In the genomic region with DNA sequence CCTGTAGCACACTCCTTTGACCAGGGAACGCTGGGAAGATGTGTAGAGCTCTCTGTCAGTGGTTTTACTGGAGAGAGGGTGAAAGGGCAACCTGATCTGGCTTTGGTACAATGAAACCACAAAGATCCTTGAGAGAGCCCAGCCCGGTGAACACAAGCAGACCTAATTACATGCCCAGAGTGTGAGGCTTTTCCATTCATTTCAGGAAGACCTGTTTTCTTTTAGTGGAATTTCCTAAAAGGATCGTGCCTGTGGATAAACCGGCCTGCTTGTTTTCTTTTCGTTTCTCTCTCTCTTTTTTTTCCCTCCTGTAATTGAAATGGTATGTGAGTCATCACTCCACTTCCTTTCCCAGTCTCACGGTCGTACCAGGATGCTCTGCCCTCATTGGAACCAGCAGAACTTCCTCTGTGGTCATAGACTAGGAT, we compare ENCODE assay signal across 10 mouse cellular contexts.
DNase-seq lines count a peak whose midpoint lies in the region; ATAC-seq and TF ChIP-seq lines count a peak whose summit lies in the region.
"Had no signal": no experiment of that assay in that cellular context is flagged by ENCODE, and none has a peak within 500 bp of the region (broad histone marks: within the 10 kb centered on the region; RNA-seq: fewer than 3 reads in every experiment).

No protein-coding gene starts in this region.

- no peaks in the 10 kb centered on the region for H3K36me3 ChIP-seq in midbrain, embryonic 10.5 days
- no peaks in the 10 kb centered on the region for H3K36me3 ChIP-seq in midbrain, embryonic 11.5 days (ENCODE audit: control insufficient read depth, insufficient read depth, low read length)
- no peaks in the 10 kb centered on the region for H3K36me3 ChIP-seq in heart, embryonic 14.5 days (ENCODE audit: control insufficient read depth, insufficient read depth, low read length)
- H3K36me3 ChIP-seq in myocyte (ENCODE audit: control insufficient read depth, insufficient read depth): peaks cover 11% of the 10 kb centered on the region
- H3K36me3 ChIP-seq: midbrain, embryonic 13.5 days had no signal

- no peak for TF ChIP-seq POLR2A in myocyte (IDR thresholded peaks at IDR 0.05; ENCODE audit: insufficient read length, low read depth)
- TF ChIP-seq POLR2A in cerebellum, adult 2 months (IDR thresholded peaks at IDR 0.05; ENCODE audit: borderline replicate concordance, insufficient read depth, low read length): no peak

- peaks cover 16% of the 10 kb centered on the region for H3K4me1 ChIP-seq in midbrain, embryonic 10.5 days
- no peaks in the 10 kb centered on the region for H3K4me1 ChIP-seq in midbrain, embryonic 11.5 days (ENCODE audit: control insufficient read depth, insufficient read depth, low read length)
- no peaks in the 10 kb centered on the region for H3K4me1 ChIP-seq in heart, embryonic 14.5 days (ENCODE audit: control insufficient read depth in 2 of 2, insufficient read depth in 2 of 2, low read length in 2 of 2)
- no peaks in the 10 kb centered on the region for H3K4me1 ChIP-seq in cerebellum, adult 2 months (ENCODE audit: control insufficient read depth, insufficient read depth, low read length)

- no peak overlapping the region for H3ac ChIP-seq in myocyte (ENCODE audit: control insufficient read depth, insufficient read length)

- 6% methylated on average over 7 of the region's 7 CpGs for WGBS in midbrain, embryonic 10.5 days
- 12% methylated on average over 7 of the region's 7 CpGs for WGBS in midbrain, embryonic 11.5 days
- 26% methylated on average over 7 of the region's 7 CpGs for WGBS in heart, embryonic 14.5 days
- WGBS in cerebellum, adult 2 months: 43% methylated on average over 7 of the region's 7 CpGs

- no peaks in the 10 kb centered on the region for H3K79me2 ChIP-seq in myocyte (ENCODE audit: control insufficient read depth, insufficient read depth)

- H3K27me3 ChIP-seq in midbrain, embryonic 10.5 days (ENCODE audit: low read depth, poor library complexity, severe bottlenecking): peaks cover 86% of the 10 kb centered on the region
- peaks cover 62% of the 10 kb centered on the region for H3K27me3 ChIP-seq in midbrain, embryonic 11.5 days (ENCODE audit: control insufficient read depth, insufficient read depth, low read length)
- no peaks in the 10 kb centered on the region for H3K27me3 ChIP-seq in heart, embryonic 14.5 days (ENCODE audit: control insufficient read depth, insufficient read depth, low read length)
- no peaks in the 10 kb centered on the region for H3K27me3 ChIP-seq in myocyte (ENCODE audit: control insufficient read depth, insufficient read depth, insufficient read length)
- H3K27me3 ChIP-seq in cerebellum, adult 2 months (ENCODE audit: control insufficient read depth, insufficient read depth, low read length): no peaks in the 10 kb centered on the region

- no peak overlapping the region for H3K4me2 ChIP-seq in midbrain, embryonic 11.5 days
- H3K4me2 ChIP-seq in heart, embryonic 14.5 days (ENCODE audit: low read length): no peak overlapping the region
- peak overlapping the region; percentile 70 for H3K4me2 ChIP-seq in myocyte (ENCODE audit: low read depth)
- H3K4me2 ChIP-seq: midbrain, embryonic 13.5 days had no signal

- TF ChIP-seq CTCF in cerebellum, adult 2 months (IDR thresholded peaks at IDR 0.05; ENCODE audit: borderline replicate concordance, insufficient read depth, low read depth, low read length): no peak

- peak; percentile 1 to 2 for DNase-seq in adrenal gland, postnatal 36 days
- no peak for DNase-seq in adrenal gland, postnatal 14 days
- peak; percentile 39 for DNase-seq in midbrain, embryonic 10.5 days (ENCODE audit: low spot score)
- DNase-seq in midbrain, embryonic 11.5 days (ENCODE audit: low spot score, missing footprints): no peak
- no peak for DNase-seq in cerebellum, adult 2 months
- no peak for DNase-seq in lung, postnatal 25 days (ENCODE audit: low spot score)
- DNase-seq: B cell, adult 2 months had no signal

- no peak overlapping the region for H3K4me3 ChIP-seq in midbrain, embryonic 10.5 days
- H3K4me3 ChIP-seq in midbrain, embryonic 11.5 days (ENCODE audit: low read depth, low read length): no peak overlapping the region
- H3K4me3 ChIP-seq in heart, embryonic 14.5 days (ENCODE audit: control insufficient read depth in 1 of 2, insufficient read depth in 1 of 2, low read depth in 1 of 2, low read length in 2 of 2): no peak overlapping the region
- H3K4me3 ChIP-seq in myocyte: peak overlapping the region; percentile 2
- no peak overlapping the region for H3K4me3 ChIP-seq in cerebellum, adult 2 months (replicated peaks; ENCODE audit: insufficient read depth, low read depth, low read length)
- H3K4me3 ChIP-seq: midbrain, embryonic 13.5 days had no signal

- H3K9me3 ChIP-seq in midbrain, embryonic 10.5 days (replicated peaks): no peaks in the 10 kb centered on the region
- H3K9me3 ChIP-seq in midbrain, embryonic 11.5 days (ENCODE audit: control insufficient read depth, low read length): no peaks in the 10 kb centered on the region
- no peaks in the 10 kb centered on the region for H3K9me3 ChIP-seq in heart, embryonic 14.5 days (ENCODE audit: control insufficient read depth, low read length)
- H3K9me3 ChIP-seq: midbrain, embryonic 13.5 days had no signal

- no peak overlapping the region for H3K9ac ChIP-seq in midbrain, embryonic 11.5 days (ENCODE audit: low read length)
- H3K9ac ChIP-seq in heart, embryonic 14.5 days (ENCODE audit: low read length): no peak overlapping the region
- H3K9ac ChIP-seq: midbrain, embryonic 13.5 days had no signal

- ATAC-seq in midbrain, embryonic 11.5 days (ENCODE audit: low FRiP score): no peak
- peak; percentile 59 for ATAC-seq in heart, embryonic 14.5 days (ENCODE audit: insufficient number of reproducible peaks, insufficient read depth, low FRiP score, low read depth)
- ATAC-seq: midbrain, embryonic 13.5 days had no signal

- no peak overlapping the region for H3K27ac ChIP-seq in midbrain, embryonic 10.5 days (replicated peaks)
- H3K27ac ChIP-seq in midbrain, embryonic 11.5 days (ENCODE audit: low read depth, low read length): no peak overlapping the region
- H3K27ac ChIP-seq in heart, embryonic 14.5 days (replicated peaks in 1 of 2; ENCODE audit: control insufficient read depth in 1 of 2, insufficient read depth in 1 of 2, low read depth in 2 of 2, low read length in 2 of 2): peak overlapping the region; percentile 64 to 66
- no peak overlapping the region for H3K27ac ChIP-seq in cerebellum, adult 2 months (ENCODE audit: insufficient read depth, low read length)
- H3K27ac ChIP-seq: midbrain, embryonic 13.5 days had no signal

TF ChIP-seq in myocyte, 11 proteins besides CTCF, POLR2A, EP300 and RAD21:
- TF ChIP-seq MAX (IDR thresholded peaks at IDR 0.05; ENCODE audit: low read depth) (no peak), CEBPB (IDR thresholded peaks at IDR 0.05; ENCODE audit: insufficient read depth, poor library complexity, severe bottlenecking) (0 out of 2 replicates have a peak, but pooled peaks have one; percentile 38)
TF ChIP-seq in myocyte: peak in this region for 1.

Comparison
In these comparisons a context has a peak if more than half of its experiments do, and no peak if none do; other contexts are left out.
1. DNase-seq: peak in adrenal gland, postnatal 36 days (2 of 2) and midbrain, embryonic 10.5 days (single experiment); none in adrenal gland, postnatal 14 days (single experiment), midbrain, embryonic 11.5 days (single experiment), cerebellum, adult 2 months (0 of 2) and lung, postnatal 25 days (single experiment).
2. H3K27ac ChIP-seq: peak in heart, embryonic 14.5 days (2 of 2); none in midbrain, embryonic 10.5 days (single experiment), midbrain, embryonic 11.5 days (single experiment) and cerebellum, adult 2 months (single experiment).